In the genomic region with DNA sequence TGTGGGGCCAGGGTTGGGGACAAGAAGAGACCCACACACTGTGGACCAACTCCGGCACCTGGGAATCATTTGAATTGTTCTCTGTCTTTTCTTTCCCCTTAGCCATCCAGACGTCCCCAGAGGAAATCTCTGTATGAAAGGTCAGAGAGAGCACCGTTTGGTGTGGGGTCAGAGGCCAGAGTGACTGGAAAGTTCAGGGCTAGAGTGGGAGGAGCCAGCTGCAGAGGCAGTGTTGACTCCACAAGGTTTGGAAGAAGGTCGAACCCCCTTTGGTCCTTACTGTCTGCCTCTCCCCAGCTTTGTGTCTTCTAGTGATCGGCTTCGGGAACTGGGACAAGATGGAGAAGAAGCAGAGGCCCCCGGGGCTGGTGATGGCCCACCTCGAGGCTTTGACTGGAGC, we compare ENCODE assay signal across 19 mouse cellular contexts. TPM values are rescaled to one million over a fixed set of nuclear protein-coding genes. Genes with fewer than 3 reads are reported as not detected.
"Had no signal": no experiment of that assay in that cellular context is flagged by ENCODE, and none has a peak within 500 bp of the region (broad histone marks: within the 10 kb centered on the region; RNA-seq: fewer than 3 reads in every experiment).

No protein-coding gene starts in this region.

- H3K9me3 ChIP-seq: lung, embryonic 15.5 days; megakaryocyte, embryonic 14.5 days; midbrain, embryonic 13.5 days; midbrain, embryonic 15.5 days; neural tube, embryonic 12.5 days; stomach, embryonic 15.5 days had no signal

- H3K27ac ChIP-seq: lung, embryonic 15.5 days; macrophage; midbrain, embryonic 13.5 days; midbrain, embryonic 15.5 days; neural tube, embryonic 12.5 days; stomach, embryonic 15.5 days; stomach, postnatal 0 days had no signal

- DNase-seq: lung, adult 2 months; lung, postnatal 14 days; lung, postnatal 36 days; right cerebral cortex, postnatal 14 days; thymus, adult 2 months; thymus, postnatal 25 days; thymus, postnatal 4 days had no signal

- H3K27me3 ChIP-seq: lung, embryonic 15.5 days; megakaryocyte, embryonic 14.5 days; midbrain, embryonic 13.5 days; midbrain, embryonic 15.5 days; neural tube, embryonic 12.5 days; stomach, embryonic 15.5 days had no signal

- ATAC-seq: lung, postnatal 0 days; midbrain, embryonic 13.5 days; midbrain, embryonic 15.5 days had no signal

- H3K4me2 ChIP-seq: lung, embryonic 15.5 days; midbrain, embryonic 11.5 days; midbrain, embryonic 13.5 days; midbrain, embryonic 15.5 days; neural tube, embryonic 12.5 days; stomach, embryonic 15.5 days had no signal

- H3K4me3 ChIP-seq: lung, embryonic 15.5 days; megakaryocyte, embryonic 14.5 days; midbrain, embryonic 13.5 days; midbrain, embryonic 15.5 days; neural tube, embryonic 12.5 days; stomach, embryonic 15.5 days had no signal

- H3K9ac ChIP-seq: lung, embryonic 15.5 days; midbrain, embryonic 13.5 days; midbrain, embryonic 15.5 days; neural tube, embryonic 12.5 days; stomach, embryonic 15.5 days had no signal

RNA-seq across cellular contexts. Expression of a gene that starts 8.8 kb away (rescaled TPM):
- total RNA-seq: megakaryocyte progenitor cell, adult 5-6 weeks; midbrain, postnatal 0 days had no signal
